Mouse (Mus musculus) CH12.LX (cell line): ENCODE data around the gene Gm9195.

Experiments used
- EP300 ChIP-seq: IDR thresholded peaks from 2 replicates; pipeline ENCODE4 v1.6.1; 2011; ENCODE audit warnings: low read length, improper control_type of control experiment
- GABPA ChIP-seq: IDR thresholded peaks from 2 replicates; pipeline ENCODE4 v1.6.1; 2012; ENCODE audit warnings: low read depth, low read length, improper control_type of control experiment, inconsistent platforms; ENCODE audit not compliant: insufficient replicate concordance
- POLR2A ChIP-seq: IDR thresholded peaks from 2 replicates; pipeline ENCODE4 v1.6.1; 2011; ENCODE audit warnings: low read depth, mild to moderate bottlenecking, improper control_type of control experiment, low read length
- SIN3A ChIP-seq: IDR thresholded peaks from 2 replicates; pipeline ENCODE4 v1.6.1; 2012; ENCODE audit warnings: low read length, improper control_type of control experiment, inconsistent platforms

DNA sequence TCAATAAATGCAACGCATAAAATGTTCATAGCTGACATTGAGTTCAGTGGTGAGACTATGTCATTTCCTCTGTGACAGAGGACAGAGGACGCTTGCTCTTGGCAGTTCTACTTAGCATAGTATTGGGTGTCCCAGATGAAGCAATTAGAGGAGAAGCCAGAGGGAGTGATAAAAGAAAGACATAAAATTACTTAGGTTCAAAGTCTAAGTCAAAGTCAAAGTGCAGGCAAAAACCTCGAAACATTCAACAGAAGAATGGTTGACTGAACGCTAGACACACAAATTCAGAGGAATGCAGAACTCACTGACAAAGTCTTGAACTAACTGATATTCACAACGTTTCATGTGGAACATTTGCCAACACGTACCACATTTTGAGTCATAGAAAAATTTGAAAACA, 27.1 kb upstream of the Gm9195 start:
- TF ChIP-seq POLR2A = no peak
- TF ChIP-seq EP300 = no peak
- no peak for TF ChIP-seq SIN3A
- no peak for TF ChIP-seq GABPA
